Mouse (Mus musculus) layer of hippocampus, postnatal 14 days (tissue): Measurements from ENCODE around the gene Dctn1. TPM values are rescaled to one million over a fixed set of nuclear protein-coding genes. Genes with fewer than 3 reads are reported as not detected.

Experiments
- DNase-seq, 2 experiments: peaks; one replicate each; pipeline ENCODE4 v3.0.0; 2021 to 2022; ENCODE audit warnings: low spot score in 2 of 2, mixed read lengths in 1 of 2
- long read RNA-seq, 2 experiments: library from polyadenylated mRNA; stranded (forward); transcript quantifications; one replicate each; pipeline ENCODE4 v2.0.0; 2021
- total RNA-seq, 2 experiments: library from RNA; stranded (reverse); gene quantifications; 2 replicates each; pipeline ENCODE4 v1.2.3; 2021

Dctn1 gene
- 100 to 1,000 TPM; 358 to 382 TPM for total RNA-seq
- long read RNA-seq, experiment 1, full-length matches to known transcripts, result 23 of 258 reads
- long read RNA-seq, experiment 1, partial matches to known transcripts, result 200 of 258 reads
- long read RNA-seq, experiment 1, other reads (novel, unspliced or antisense), result 35 of 258 reads
- long read RNA-seq, experiment 2, full-length matches to known transcripts, result 22 of 333 reads
- long read RNA-seq, experiment 2, partial matches to known transcripts, result 194 of 333 reads
- long read RNA-seq, experiment 2, other reads (novel, unspliced or antisense), result 117 of 333 reads

GRCm38 (mm10) chr6:83165607-83166242 lies at the start of gene Dctn1:
Gene Dctn1, plus strand, starts transcription at chr6:83165920.
- peak; percentile 95 for DNase-seq

DNA sequence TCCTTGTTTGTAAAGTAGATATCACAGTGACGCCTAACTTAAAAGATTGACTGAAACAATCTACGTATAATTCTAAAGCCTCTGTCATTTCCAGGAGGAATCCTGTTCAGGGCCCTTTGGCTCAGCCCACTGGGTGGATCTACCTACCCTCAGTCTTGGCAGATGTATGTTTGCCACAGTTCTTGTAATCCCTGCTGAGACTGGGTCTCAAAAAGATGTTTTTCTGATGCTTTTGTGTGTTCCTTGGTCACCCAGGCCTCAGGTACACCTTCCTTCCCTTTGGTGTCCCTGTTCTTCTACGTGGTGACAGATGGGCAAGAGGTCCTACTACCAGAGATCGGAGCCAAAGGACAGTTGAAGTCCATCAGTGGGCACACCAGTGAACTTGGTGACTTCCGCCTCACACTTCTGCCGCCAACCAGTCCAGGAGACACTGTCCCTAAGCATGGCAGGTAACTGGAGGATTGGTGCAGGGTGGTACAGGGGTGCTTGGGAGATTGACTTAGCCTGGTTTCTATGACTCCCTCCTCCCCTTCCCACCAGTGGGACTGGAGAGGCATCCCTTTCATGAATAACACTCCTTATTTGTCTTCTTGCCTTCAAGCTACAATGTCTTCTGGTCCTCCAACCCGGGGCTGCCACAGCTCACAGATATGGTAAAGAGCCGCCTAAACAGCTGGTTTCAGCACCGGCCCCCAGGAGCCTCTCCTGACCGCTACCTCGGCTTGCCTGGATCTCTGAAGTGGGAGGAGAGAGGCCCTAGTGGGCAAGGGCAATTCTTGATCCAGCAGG lies 49.2 kb upstream of the Dctn1 start:
- no peak for DNase-seq

DNA sequence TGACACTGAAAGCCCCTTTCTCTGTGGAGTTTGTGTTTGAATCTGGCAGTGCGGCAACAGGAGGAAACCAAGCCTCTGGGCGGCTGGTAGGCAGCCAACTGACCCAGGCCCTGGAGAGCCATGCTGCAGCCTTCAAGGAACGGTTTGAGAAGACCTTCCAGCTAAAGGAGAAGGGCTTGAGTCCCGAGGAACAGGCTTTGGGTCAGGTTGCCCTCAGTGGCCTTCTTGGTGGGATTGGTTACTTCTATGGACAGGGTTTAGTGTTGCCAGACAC lies 48.6 kb upstream of the Dctn1 start:
- DNase-seq, result no peak

- DNase-seq, result no peak
These were observed 48.1 kb upstream of the Dctn1 start for GRCm38 (mm10) chr6:83117616-83118015.

GRCm38 (mm10) chr6:83118369-83118768 lies 47.4 kb upstream of the Dctn1 start:
- DNase-seq, result no peak

DNA sequence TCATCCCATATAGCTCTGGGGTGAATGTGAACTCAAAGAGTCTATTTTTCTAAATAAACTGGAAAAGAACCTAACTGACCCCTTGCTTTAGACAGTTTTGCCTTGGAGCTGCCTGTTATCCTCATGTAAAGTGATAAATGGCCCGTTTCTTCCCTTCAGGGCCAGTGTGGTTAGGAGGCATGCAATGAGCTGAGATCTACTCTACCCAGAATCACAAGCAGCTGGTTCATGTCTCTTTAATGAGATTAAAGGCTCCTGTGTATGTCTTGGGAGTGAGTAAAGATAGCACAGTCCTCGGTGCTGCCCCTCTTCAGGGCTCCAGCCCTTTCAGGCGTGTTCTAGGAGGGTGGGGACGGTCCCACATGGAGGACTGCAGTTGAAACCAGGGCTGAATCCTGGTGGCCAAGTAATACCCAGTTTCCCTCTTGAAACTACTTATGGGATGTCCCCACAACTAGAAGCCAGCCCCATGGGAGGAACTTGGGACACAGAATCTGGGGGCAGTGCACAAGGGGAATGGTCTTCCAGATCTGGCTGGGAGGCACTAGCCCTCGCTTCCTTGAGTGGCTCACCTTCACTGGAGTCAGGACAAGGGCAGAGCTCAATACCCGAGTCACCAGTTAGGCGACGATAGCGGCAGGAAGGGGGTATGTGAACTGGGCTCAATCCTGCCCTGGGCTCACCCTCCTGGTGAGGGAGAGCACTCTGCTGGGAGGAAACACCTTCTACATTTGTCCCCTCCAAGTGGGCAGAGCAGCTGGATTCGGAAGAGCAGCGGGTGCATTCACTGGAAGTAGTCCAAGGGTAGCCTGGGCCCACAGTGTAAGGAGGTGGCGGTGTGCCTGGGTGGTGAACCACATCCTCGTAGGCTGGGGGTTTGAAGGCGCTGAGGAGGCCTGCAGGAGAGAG lies 46.6 kb upstream of the Dctn1 start:
- no peak for DNase-seq

DNA sequence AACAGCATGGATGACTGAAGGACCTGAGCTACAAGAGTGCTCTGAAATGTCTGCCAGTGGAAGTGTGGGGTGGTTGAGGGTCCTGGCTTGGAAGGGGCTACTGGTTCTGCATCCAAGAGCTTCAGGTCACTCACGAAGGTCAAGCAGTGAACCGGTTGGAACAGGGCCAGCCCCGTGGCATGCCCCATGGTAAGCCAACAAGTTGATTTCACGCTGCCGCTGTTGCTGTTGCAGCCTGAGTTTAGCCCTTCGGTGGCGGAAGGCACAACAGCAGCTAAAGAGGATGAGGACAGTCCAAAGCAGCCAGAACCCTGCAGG lies 46.0 kb upstream of the Dctn1 start:
- no peak for DNase-seq

DNA sequence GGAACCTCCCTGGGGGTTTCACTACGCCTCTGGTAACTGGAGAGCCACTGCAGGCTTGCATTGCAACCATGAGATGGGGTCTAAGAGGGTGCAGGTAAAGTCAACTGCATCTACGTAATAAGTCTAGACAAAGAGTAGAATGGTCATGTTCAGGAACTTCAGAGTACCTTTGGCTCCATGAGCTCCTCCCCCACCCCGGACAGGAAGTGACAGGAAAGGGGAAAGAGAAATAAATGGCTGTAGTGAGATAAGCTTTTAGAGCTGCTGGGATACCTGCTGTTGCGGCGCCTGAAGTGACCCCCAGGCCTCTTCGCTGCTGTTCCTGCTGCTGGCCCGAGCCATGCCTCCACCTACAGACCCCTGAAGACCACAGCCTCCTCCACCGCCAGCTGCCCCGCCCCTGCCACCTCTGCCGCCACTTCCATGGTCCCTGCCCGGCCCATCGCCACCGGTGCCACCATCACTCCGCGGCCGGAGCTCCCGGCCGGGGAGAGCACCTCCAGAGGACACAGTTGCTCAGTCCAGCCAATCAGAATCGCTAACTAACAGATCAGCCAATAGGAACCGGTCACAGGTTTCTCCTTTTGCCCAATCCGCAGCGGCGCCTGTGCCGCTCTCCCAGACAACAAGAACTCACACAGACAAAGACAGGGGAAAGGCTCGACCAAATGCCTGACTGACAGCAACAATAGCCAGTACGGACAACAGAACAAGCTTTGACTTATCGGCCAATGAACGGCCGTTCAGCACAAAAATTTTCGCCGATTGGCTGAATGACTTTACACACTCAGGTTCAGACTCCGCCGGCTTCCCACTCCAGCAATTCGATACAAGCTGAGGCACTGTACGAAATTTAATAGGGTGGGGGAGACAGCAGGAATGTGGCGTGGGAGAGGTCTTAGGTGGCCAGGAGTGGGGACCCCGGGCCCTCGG lies 44.5 kb upstream of the Dctn1 start, which contains the start of gene Wbp1:
Wbp1 (minus strand) TSS at position 630 of the 933 bp plus-strand sequence.
- peak; percentile 95 to 99 for DNase-seq

DNA sequence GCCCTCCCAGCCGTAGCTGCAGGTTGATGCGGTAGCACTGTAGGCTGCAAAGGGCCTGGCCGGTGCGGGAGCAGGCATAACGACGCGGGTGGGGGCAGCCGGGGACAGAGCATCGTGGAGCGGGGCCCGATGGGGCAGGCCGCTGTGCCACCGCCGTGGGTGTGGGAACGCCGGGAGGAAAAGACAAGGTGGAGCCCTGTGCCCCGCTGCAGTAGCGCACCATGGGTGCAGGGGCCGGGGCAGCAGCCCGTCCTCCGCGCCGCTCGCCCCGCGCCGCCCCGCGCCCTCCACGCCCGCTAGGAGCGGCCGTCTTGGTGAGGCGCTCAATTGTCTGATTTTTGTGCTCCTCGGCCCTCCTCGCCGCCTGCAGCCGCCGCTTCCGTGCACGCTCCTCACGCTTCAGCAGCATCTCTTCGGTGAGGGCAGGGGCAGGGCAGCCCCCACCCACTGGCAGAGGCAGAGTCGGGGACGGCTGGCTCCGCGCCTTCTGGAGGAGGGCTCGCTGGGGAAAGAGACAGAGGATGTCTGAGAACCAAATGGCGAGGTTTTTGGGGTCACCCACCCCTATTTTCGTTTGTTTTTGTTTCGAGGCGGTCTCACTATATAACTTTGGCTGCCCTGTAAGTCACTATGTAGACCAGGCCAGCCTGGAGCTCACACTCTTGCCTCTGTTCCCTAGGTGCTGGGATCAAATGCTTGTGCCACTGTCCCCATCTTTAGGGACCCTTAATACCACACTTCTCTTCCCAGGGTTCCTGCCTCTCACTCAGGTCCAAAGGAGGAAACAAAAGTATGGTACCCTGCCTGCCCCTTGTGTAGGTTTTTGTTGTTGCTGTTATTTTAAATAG lies 43.6 kb upstream of the Dctn1 start:
- DNase-seq, result no peak

DNA sequence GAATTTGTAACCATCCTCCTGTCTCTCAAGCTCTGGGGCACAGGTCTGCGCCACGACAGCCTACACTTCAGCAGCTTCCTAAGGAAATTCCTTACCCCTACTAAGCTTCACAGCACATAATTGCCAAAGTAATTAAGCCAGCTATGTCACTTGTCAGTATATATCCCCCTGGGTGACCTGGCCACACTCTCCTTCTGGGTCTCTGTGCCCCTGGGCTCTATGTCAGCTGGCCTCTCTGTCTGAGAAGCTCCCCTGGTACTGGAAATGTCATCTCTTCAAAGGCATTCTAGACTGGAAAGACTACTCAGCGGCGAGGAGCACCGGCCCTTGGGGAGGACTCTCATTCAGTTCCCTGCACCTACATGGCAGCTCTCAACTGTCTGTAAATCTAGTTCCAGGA lies 42.8 kb upstream of the Dctn1 start:
- DNase-seq, result no peak

DNA sequence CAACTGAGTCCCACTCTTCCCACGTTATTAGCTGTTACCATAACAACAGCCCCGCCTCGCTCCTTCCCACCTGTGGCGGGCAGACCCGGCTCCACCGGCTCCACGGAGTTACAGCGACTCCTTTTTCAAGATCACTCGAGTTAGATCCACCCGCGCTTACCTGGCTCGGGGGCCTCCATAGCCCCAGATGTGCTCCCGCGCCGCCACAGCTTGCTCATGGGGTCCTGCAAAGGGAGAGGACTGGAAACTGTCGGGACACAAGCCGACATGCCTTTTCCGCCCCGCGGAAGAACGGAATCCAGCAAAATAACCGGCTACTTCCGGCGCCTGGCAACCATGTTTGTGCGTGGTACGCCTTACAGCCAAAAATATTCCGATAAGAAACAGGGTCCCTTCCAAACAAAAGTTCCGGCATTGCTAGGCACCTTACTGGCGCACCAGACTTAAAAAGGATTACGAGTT lies 40.8 kb upstream of the Dctn1 start:
- peak; percentile 93 to 95 for DNase-seq

GRCm38 (mm10) chr6:83125331-83125730 lies 40.4 kb upstream of the Dctn1 start, which contains the start of gene Ino80b:
Gene Ino80b, minus strand, starts transcription at chr6:83125431.
- DNase-seq, result no peak

DNA sequence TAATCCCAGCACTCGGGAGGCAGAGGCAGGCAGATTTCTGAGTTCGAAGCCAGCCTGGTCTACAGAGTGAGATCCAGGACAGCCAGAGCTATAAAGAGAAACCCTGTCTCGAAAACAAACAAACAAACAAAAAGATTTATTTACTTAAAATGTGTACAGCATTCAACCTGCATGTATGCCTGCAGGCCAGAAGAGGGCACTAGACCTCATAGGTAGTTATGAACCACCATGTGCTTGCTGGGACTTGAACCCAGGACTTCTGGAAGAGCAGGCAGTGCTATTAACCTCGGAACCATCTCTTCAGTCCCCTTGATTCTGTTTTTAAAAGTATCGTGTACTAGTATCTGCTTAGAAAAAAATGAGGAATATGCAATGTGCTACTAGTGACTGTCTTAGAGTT lies 38.3 kb upstream of the Dctn1 start:
- no peak for DNase-seq

DNA sequence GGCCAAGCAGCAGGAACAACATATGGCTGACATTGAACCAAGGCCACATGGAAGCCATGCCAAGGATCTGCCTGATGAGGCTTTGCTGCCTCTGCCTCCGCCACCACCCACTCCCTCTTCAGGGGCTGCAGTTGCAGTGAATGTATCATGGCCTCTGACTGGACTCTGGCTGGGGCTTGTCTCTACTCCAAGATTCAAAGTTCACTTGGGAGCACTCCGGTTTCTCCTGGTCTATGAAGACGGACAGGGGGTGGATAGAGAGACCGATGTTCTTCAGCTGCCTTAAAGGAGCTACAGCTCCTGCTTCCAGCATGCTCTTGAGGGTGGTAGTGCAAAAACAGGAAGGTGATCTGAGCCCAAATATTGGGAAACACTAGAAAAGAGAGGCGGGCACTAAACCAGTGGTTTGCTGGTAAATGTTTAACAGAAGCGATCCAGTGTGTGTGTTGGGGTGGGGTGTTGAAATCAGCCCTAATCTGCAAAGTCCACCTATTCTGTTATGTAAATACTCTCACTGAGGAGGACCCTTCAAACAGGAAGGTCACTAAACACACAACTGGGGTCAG lies 34.2 kb upstream of the Dctn1 start:
- no peak for DNase-seq

- no peak for DNase-seq
These were observed 33.4 kb upstream of the Dctn1 start for GRCm38 (mm10) chr6:83132176-83132919.

- no peak for DNase-seq
These were observed 31.5 kb upstream of the Dctn1 start for GRCm38 (mm10) chr6:83134226-83134625.

GRCm38 (mm10) chr6:83134951-83135513 lies 30.7 kb upstream of the Dctn1 start, which contains the start of gene Rtkn:
Gene Rtkn, plus strand, starts transcription at chr6:83135463.
- no peak for DNase-seq
